Mouse (Mus musculus) MEL (cell line): ENCODE data around the gene Klhl3. TPM values are rescaled to one million over a fixed set of nuclear protein-coding genes. Genes with fewer than 3 reads are reported as not detected.

Experiments
- DNase-seq: peaks from one replicate; pipeline ENCODE4 v3.0.0; 2011; ENCODE audit warnings: low read depth, low spot score
- H3K27ac ChIP-seq: 2 replicates; pipeline ENCODE4 v1.5.1; 2012; ENCODE audit warnings: low read depth, mild to moderate bottlenecking, control low read depth, low read length, moderate library complexity; ENCODE audit not compliant: control insufficient read depth
- H3K27me3 ChIP-seq, 2 experiments: fragments of 150-350 bp in 1 of 2; sonication (generic) in 1 of 2; 2 replicates each; pipeline ENCODE4 v1.6.1; 2012; ENCODE audit warnings: low read length in 2 of 2, mild to moderate bottlenecking in 2 of 2, improper control_type of control experiment in 1 of 2, moderate library complexity in 1 of 2; ENCODE audit not compliant: insufficient read depth in 2 of 2, control insufficient read depth in 1 of 2
- H3K36me3 ChIP-seq, 2 experiments: 2 replicates each; pipeline ENCODE4 v1.6.1; 2012 to 2014; ENCODE audit warnings: low read length in 2 of 2, improper control_type of control experiment in 1 of 2, inconsistent platforms in 1 of 2, mild to moderate bottlenecking in 1 of 2; ENCODE audit not compliant: insufficient read depth in 2 of 2, control insufficient read depth in 1 of 2
- H3K4me1 ChIP-seq, 2 experiments: fragments of 150-350 bp in 1 of 2; sonication (generic) in 1 of 2; 2 replicates each; pipeline ENCODE4 v1.6.1; 2012; ENCODE audit warnings: low read length in 2 of 2, improper control_type of control experiment in 1 of 2, mild to moderate bottlenecking in 1 of 2; ENCODE audit not compliant: insufficient read depth in 2 of 2, control insufficient read depth in 1 of 2
- H3K4me3 ChIP-seq, 2 experiments: fragments of 150-350 bp in 1 of 2; sonication (generic) in 1 of 2; 2 replicates each; pipeline ENCODE4 v1.5.1; 2012; ENCODE audit warnings: low read depth in 2 of 2, low read length in 2 of 2, mild to moderate bottlenecking in 2 of 2, moderate library complexity in 2 of 2, control low read depth in 1 of 2, improper control_type of control experiment in 1 of 2; ENCODE audit not compliant: control insufficient read depth in 1 of 2, insufficient read depth in 1 of 2
- H3K79me2 ChIP-seq: 2 replicates; pipeline ENCODE4 v1.6.1; 2012; ENCODE audit warnings: mild to moderate bottlenecking, low read length, moderate library complexity; ENCODE audit not compliant: control insufficient read depth, poor library complexity, insufficient read depth
- H3K9ac ChIP-seq: 2 replicates; pipeline ENCODE4 v1.6.1; 2012; ENCODE audit warnings: low read depth, mild to moderate bottlenecking, control low read depth, low read length, moderate library complexity; ENCODE audit not compliant: control insufficient read depth, poor library complexity, severe bottlenecking
- H3K9me3 ChIP-seq: fragments of 150-350 bp; sonication (generic); replicated peaks from 2 replicates; pipeline ENCODE4 v1.6.1; 2012; ENCODE audit warnings: mild to moderate bottlenecking, low read length, improper control_type of control experiment, moderate library complexity; ENCODE audit not compliant: insufficient read depth
- E2F4 ChIP-seq: IDR thresholded peaks from 2 replicates; pipeline ENCODE4 v1.6.1; 2011; ENCODE audit warnings: low read depth, low read length, improper control_type of control experiment, borderline replicate concordance
- ELF1 ChIP-seq: IDR thresholded peaks from 2 replicates; pipeline ENCODE4 v1.6.1; 2014; ENCODE audit warnings: low read depth, mild to moderate bottlenecking, inconsistent platforms, low read length, improper control_type of control experiment, moderate library complexity
- EP300 ChIP-seq, 2 experiments: IDR thresholded peaks; 2 replicates each; pipeline ENCODE4 v1.6.1; 2011; ENCODE audit warnings: improper control_type of control experiment in 2 of 2, low read length in 2 of 2, low read depth in 1 of 2, mild to moderate bottlenecking in 1 of 2
- GATA1 ChIP-seq: IDR thresholded peaks from 2 replicates; pipeline ENCODE4 v1.6.1; 2011; ENCODE audit warnings: low read depth, low read length, improper control_type of control experiment
- HCFC1 ChIP-seq: IDR thresholded peaks from 2 replicates; pipeline ENCODE4 v1.6.1; 2012; ENCODE audit warnings: low read depth, mild to moderate bottlenecking, inconsistent platforms, low read length, improper control_type of control experiment, moderate library complexity
- KAT2A ChIP-seq: conservative IDR thresholded peaks from 2 replicates; pipeline ENCODE4 v1.6.1; 2012; ENCODE audit warnings: low read depth, low read length, improper control_type of control experiment, inconsistent platforms
- MAX ChIP-seq: IDR thresholded peaks from 2 replicates; pipeline ENCODE4 v1.6.1; 2011; ENCODE audit warnings: low read length, improper control_type of control experiment
- MAZ ChIP-seq: IDR thresholded peaks from 2 replicates; pipeline ENCODE4 v1.6.1; 2012; ENCODE audit warnings: low read depth, mild to moderate bottlenecking, inconsistent platforms, low read length, improper control_type of control experiment
- MXI1 ChIP-seq: IDR thresholded peaks from 2 replicates; pipeline ENCODE4 v1.6.1; 2011; ENCODE audit warnings: mild to moderate bottlenecking, low read depth, low read length, improper control_type of control experiment
- NELFE ChIP-seq: IDR thresholded peaks from 2 replicates; pipeline ENCODE4 v1.6.1; 2011; ENCODE audit warnings: low read depth, low read length, improper control_type of control experiment
- NRF1 ChIP-seq: IDR thresholded peaks from 2 replicates; pipeline ENCODE4 v1.6.1; 2014; ENCODE audit warnings: low read depth, mild to moderate bottlenecking, inconsistent platforms, low read length, improper control_type of control experiment, moderate library complexity; ENCODE audit not compliant: poor library complexity, insufficient read depth, severe bottlenecking
- POLR2A ChIP-seq, 2 experiments: IDR thresholded peaks; 2 replicates each; pipeline ENCODE4 v1.6.1; 2011 to 2012; ENCODE audit warnings: low read length in 2 of 2, mild to moderate bottlenecking in 2 of 2, control low read depth in 1 of 2, improper control_type of control experiment in 1 of 2, low read depth in 1 of 2, moderate library complexity in 1 of 2; ENCODE audit not compliant: control insufficient read depth in 1 of 2, insufficient read depth in 1 of 2, poor library complexity in 1 of 2
- POLR2AphosphoS2 ChIP-seq: IDR thresholded peaks from 2 replicates; pipeline ENCODE4 v1.6.1; 2011; ENCODE audit warnings: low read length, improper control_type of control experiment
- RCOR1 ChIP-seq: IDR thresholded peaks from 2 replicates; pipeline ENCODE4 v1.6.1; 2012; ENCODE audit warnings: low read depth, mild to moderate bottlenecking, inconsistent platforms, low read length, improper control_type of control experiment
- SIN3A ChIP-seq: IDR thresholded peaks from 2 replicates; pipeline ENCODE4 v1.6.1; 2012; ENCODE audit warnings: low read length, improper control_type of control experiment, inconsistent platforms
- TBP ChIP-seq: IDR thresholded peaks from 2 replicates; pipeline ENCODE4 v1.8.0; 2011; ENCODE audit warnings: low read depth, low read length, improper control_type of control experiment
- TCF12 ChIP-seq: IDR thresholded peaks from 2 replicates; pipeline ENCODE4 v1.6.1; 2014; ENCODE audit warnings: low read depth, mild to moderate bottlenecking, inconsistent platforms, low read length, improper control_type of control experiment, moderate library complexity
- ZMIZ1 ChIP-seq: IDR thresholded peaks from 2 replicates; pipeline ENCODE4 v1.6.1; 2012; ENCODE audit warnings: low read depth, mild to moderate bottlenecking, inconsistent platforms, low read length, improper control_type of control experiment, moderate library complexity
- polyA plus RNA-seq, 2 experiments: library from polyadenylated mRNA; stranded (reverse) in 1 of 2; unstranded in 1 of 2; fragments of >175 nt in 1 of 2; fragments of >200 nt in 1 of 2; gene quantifications; 2 replicates each; pipeline versions ENCODE4 v1.2.1 to v1.2.4; 2012; ENCODE audit warnings: low replicate concordance in 2 of 2, low read depth in 1 of 2; ENCODE audit not compliant: insufficient read length in 2 of 2, insufficient read depth in 1 of 2, missing spikeins in 1 of 2
- total RNA-seq: library from RNA; depleted of rRNA; stranded (reverse); fragments of 300-350 nt; gene quantifications from 2 replicates; pipeline ENCODE4 v1.2.3, GENCODE M21; 2012

The Klhl3 gene
- total and polyA plus RNA-seq, 3 experiments, result 0.01 TPM; not detected in 2

GRCm38 (mm10) chr13:58084396-58084795 lies 29.0 kb downstream of the Klhl3 start:
- Histone ChIP-seq H3K4me3 (no peak overlapping the region), H3K79me2 (no peaks in the 10 kb centered on the region), H3K9ac (no peak overlapping the region), H3K27me3 (no peaks in the 10 kb centered on the region), H3K9me3 (no peaks in the 10 kb centered on the region), H3K4me1 (no peaks in the 10 kb centered on the region), H3K27ac (no peak overlapping the region), H3K36me3 (no peaks in the 10 kb centered on the region)
- TF ChIP-seq ELF1 (no peak), TBP (no peak), POLR2AphosphoS2 (no peak), ZMIZ1 (no peak), TCF12 (no peak), KAT2A (no peak), RCOR1 (no peak)
- DNase-seq, result no peak

GRCm38 (mm10) chr13:58083521-58083920 lies 29.9 kb downstream of the Klhl3 start:
- DNase-seq, result no peak
- H3K36me3 ChIP-seq, result no peaks in the 10 kb centered on the region
- H3K9me3 ChIP-seq, result no peaks in the 10 kb centered on the region
- H3K4me3 ChIP-seq, result no peak overlapping the region
- TF ChIP-seq NRF1 (no peak), SIN3A (no peak), NELFE (no peak)
- H3K9ac ChIP-seq, result no peak overlapping the region
- no peak overlapping the region for H3K27ac ChIP-seq
- no peaks in the 10 kb centered on the region for H3K27me3 ChIP-seq
- H3K79me2 ChIP-seq, result no peaks in the 10 kb centered on the region
- H3K4me1 ChIP-seq, result no peaks in the 10 kb centered on the region

- TF ChIP-seq E2F4 (no peak), TCF12 (no peak), MXI1 (no peak), EP300 (IDR thresholded peaks at IDR 0.05; ENCODE audit: low read depth in 1 of 2, low read length in 2 of 2) (no peak), ZMIZ1 (no peak), ELF1 (no peak), GATA1 (no peak), MAX (no peak), HCFC1 (no peak), MAZ (no peak), POLR2A (IDR thresholded peaks at IDR 0.05; ENCODE audit: control insufficient read depth in 1 of 2, insufficient read depth in 1 of 2, low read depth in 1 of 2, low read length in 2 of 2, poor library complexity in 1 of 2) (no peak)
- TF ChIP-seq, all 39 proteins: peak for 0
- no peaks in the 10 kb centered on the region for H3K79me2 ChIP-seq
- no peak for DNase-seq
- H3K27ac ChIP-seq, result no peak overlapping the region
- no peaks in the 10 kb centered on the region for H3K36me3 ChIP-seq
- H3K9me3 ChIP-seq, result no peaks in the 10 kb centered on the region
- no peak overlapping the region for H3K9ac ChIP-seq
- H3K27me3 ChIP-seq, result no peaks in the 10 kb centered on the region
- no peaks in the 10 kb centered on the region for H3K4me1 ChIP-seq
- no peak overlapping the region for H3K4me3 ChIP-seq
Observed at GRCm38 (mm10) chr13:58083048-58083447, 30.3 kb downstream of the Klhl3 start.
